Mouse (Mus musculus) layer of hippocampus, adult 9-11 months (tissue): ENCODE data around the gene Asap2.
A peak's percentile ranks its signal among the peaks of the same experiment; 100 is the strongest.

ENCODE experiments used
- DNase-seq: peaks from one replicate; pipeline ENCODE4 v3.0.0; 2022

Asap2 gene

DNA sequence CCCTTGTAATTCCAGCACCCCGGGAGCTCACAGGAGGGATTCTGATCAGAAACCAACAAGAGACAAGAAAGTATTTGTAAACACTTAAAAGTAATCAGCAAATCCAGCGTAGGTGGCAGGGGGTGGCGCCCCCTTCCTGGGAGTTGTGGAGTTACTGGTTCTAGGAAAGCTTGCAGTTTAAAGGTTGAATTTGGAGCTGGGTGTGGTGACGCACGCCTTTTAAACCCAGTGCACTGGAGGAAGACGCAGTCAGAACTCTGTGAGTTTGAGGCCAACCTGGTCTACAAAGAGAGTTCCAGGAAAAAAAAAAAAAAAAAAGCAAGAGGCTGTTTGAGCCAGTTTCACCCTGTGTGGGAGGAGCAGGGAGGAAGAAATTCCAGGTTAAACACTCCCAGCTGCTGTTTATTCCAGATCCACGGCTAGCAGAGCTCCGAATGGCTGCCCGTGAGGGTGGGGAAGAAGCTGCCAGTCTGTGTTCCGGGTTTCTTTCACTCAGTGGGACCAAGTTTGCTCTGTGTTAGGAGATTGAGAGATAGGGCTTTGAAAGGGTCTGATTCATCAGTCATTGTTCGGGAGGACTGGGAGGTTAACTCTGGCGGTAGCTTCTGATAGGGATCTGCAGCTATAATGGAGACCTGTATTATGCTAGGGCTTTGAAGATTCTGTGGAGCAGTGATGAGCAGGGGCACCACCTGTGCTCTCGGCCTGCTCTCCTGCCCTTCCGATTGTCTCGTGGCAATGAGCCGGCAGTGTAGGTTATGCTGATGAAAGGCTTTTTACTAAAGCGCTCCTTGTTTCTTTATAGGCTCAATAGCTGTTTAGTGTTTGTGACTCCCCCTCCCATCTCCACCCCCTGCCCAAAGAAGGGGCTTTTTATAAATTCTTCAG is 144.0 kb downstream of the Asap2 start:
- DNase-seq = no peak

- DNase-seq = no peak
These were observed 145.6 kb downstream of the Asap2 start for GRCm38 (mm10) chr12:21135651-21136461.

GRCm38 (mm10) chr12:21136462-21136751 is 146.1 kb downstream of the Asap2 start:
- DNase-seq = peak; percentile 72

DNA sequence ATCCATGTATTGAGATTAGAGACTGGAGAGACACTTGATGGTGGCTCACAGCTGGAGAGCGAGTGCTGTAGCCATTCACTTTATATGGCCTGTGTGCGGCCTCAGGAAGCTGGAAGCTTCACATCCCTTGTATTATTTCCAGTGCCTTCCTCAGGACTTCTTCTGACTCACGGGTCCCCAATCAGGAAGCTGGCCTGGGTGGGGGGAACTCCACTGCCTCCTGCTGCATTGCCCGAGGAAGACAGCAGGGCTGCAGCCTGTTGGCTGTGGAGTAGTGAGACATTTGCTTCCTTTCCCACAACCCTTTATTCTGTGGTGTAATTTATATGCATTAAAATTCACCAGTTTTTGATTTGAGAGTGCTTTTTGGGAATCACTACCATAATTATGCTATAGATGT is 149.3 kb downstream of the Asap2 start:
- no peak for DNase-seq

GRCm38 (mm10) chr12:21140153-21140552 is 149.9 kb downstream of the Asap2 start:
- DNase-seq = peak; percentile 75

- no peak for DNase-seq
These were observed 150.6 kb downstream of the Asap2 start for GRCm38 (mm10) chr12:21140741-21141308.

DNA sequence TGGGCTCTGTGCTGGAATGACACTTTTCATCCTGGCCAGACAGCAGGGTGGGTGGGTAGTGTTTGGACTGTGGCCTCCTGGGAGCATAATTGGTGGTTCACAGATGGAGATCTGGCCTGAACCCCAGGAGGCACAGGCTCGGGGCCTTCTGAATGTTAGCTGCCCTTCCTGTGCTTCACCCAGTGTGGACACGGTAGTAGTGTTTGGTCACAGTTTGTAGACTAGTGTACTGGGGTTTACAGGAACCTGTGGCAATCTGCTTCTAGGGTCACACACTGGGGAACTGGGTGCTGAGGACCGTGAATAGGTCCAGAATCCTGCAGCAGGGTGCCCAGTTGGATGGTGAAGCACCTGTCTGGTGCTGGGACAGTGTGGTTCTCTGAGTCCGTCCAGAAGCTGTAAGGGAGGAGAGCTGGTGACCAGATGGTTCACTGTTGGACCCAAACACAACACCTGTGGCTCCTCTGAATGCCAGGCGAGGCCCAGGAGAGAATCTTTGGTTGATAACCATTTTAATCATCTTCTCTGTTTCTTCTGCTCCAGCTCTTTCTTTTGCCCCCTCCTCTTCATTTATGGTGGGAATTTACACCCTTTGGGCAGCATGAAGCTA is 151.5 kb downstream of the Asap2 start:
- no peak for DNase-seq

DNA sequence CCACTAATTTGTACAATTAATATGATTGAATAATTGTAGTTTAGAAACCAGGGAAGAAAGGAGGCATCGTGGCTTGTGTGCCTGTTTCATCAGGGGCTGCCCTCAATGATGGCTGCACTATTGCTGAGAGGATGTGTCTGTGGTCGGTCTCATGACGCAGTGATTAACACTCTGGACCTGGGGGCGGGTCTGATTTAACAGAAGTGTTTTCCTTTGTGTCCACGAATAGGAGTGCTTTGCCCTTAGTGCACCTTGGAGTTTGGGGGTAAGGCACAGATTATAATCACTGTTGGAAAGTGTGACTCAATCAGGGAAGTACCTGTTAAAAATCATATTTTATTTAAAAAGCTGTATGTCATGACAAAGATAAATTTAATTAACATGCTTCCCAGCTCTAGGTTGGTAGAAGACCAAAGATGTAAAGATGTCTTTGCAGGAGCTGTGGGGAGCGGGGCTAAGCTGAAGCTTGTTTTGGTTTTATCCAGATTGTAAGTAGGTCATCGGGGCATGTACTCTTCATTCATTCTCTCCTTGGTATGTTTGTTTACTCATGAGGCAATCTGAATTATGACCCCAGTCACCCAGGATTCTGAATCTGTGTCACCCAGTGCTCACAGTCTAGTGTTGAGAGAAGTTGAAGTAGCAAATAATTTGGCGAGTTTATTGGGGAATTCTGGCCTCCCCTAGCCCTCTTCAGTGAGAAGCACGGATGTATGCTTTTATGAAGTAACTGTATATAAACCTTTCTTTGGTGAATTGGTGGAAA is 152.4 kb downstream of the Asap2 start:
- DNase-seq = no peak

DNA sequence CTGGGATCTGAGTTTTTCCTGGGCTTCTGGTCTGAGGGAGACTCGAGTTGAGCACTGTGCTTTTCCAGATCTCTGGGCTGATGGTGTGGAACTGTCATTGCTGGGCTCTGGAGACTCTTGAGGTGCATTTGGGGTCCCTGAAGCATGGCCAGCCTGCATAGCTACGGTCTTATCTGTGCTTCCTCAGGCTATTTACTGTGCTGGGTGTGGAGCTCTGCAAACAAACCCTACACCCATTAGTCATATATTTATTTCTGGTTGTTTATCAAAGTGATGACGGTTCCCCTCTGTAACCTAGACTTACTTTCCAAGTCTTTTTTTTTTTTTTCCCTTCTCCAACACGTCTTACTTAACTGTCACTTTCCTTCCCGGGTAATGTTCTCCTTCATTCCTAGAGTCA is 154.3 kb downstream of the Asap2 start:
- no peak for DNase-seq

DNA sequence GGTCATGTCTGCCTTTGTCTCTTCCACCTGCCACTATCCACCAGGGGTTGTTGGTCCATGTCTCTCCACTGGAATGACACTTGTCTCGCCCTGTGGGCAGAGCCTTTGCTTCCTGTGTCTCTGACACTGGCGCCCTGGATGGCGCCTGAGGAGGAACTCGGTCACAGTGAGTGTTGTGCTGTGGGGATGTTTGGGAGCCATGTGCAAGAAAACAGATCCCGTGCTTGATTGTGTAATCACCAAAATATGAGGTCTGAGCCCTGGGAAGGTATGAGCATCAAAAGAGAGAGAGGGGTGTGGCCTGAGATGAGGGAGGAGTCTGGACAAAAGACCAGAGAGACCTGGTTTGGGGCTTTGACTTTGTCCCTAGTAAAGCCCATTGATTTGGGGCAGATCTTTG is 154.8 kb downstream of the Asap2 start:
- DNase-seq = no peak

GRCm38 (mm10) chr12:21146826-21147225 is 156.6 kb downstream of the Asap2 start:
- no peak for DNase-seq

GRCm38 (mm10) chr12:21153279-21153707 is 163.0 kb downstream of the Asap2 start:
- peak; percentile 84 for DNase-seq

DNA sequence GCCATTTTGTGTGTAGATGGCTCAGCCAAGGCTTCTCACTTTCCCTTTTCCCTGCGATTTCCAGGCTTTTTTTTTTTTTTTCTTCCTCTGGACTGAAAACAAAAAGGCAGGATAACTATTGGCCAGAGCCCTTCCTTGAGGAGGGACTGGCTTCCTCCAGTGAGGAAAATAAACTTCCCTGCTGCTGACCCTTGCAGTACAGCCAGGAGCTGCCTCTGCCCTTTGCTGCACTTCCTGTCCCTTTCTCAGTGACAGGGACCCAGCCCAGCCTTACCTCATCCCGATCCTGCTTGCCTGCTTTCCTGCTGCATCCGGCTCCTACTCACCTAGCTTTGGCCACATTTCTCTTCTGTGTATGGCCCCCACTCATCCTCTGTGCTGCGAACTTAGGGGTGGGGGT is 164.8 kb downstream of the Asap2 start:
- DNase-seq = no peak

DNA sequence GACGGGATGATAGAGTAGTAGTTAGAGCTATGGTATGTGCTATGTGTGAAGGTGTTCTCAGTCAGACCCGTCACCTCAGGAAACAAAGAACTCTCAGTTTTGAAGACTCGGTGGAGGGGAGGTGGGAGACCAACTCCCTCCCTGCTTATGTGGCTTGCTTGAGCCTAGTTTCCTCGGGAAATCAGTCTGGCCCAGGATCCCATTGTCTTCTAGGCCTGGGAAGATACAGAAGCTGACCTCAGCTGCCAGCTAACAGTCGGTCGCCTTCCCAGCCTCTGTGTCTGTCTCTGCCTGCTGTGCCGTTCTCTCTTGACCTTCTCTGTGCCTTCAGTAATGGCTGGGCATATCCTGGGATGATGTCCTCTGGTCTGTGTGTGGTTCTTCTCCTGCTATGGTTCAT is 169.0 kb downstream of the Asap2 start:
- DNase-seq = no peak

GRCm38 (mm10) chr12:21160327-21160828 is 170.1 kb downstream of the Asap2 start:
- no peak for DNase-seq

DNA sequence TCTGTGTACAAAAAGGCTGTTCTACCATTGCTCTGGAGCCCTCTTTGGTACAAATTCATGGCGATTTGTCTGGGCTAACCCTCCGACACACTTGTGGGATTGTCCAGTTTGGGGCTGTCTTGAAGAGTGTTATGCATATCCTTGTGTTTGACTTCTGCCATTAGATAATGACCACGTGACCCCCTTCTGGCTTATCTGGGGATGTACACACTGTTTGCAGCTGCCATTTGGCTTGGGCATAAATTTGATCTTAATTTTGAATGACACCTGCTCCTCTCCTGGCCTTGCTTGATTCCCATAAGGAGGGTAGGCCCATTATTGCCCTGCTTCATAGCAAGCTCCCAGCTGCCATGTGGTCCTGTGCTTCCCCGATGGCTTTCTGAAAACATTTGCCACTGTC is 171.6 kb downstream of the Asap2 start:
- no peak for DNase-seq

DNA sequence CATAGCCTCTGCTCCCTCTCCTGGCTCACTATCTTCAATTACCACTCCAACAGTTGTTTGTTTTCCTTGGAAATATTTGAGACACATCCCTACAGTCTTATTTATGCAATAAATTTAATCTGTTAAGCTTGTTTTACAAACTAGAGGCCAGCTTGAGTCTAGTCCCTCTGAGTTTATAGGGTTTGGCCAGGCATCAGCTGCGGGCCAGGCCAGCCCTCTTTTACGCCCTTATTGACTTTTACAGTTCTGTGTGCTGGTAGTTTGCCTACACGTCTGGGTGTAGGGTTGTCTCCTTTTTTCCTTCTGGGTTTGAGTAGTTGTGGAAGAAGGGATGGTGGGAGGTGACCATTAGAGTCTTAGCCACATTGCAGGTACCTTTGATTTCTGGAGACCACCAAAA is 173.4 kb downstream of the Asap2 start:
- DNase-seq = no peak

DNA sequence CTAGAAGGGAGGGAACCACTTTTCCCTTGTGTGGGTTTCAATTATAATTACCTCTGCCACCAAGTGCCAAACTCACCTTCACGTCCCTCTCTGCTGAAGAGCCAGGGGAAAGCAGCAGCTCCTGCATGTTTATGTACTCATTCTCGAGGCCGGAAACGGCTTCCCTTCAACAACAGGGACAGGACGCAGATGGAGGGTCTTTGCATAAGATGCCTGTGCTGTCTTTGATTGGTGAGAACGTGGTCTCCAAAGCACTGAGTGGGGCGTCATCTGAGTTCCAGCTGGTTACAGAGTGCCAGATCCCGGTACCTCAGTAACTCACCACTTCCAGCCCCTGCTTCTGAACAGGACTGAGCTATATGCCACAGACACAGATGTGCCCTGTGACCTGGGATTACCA is 174.0 kb downstream of the Asap2 start:
- no peak for DNase-seq

DNA sequence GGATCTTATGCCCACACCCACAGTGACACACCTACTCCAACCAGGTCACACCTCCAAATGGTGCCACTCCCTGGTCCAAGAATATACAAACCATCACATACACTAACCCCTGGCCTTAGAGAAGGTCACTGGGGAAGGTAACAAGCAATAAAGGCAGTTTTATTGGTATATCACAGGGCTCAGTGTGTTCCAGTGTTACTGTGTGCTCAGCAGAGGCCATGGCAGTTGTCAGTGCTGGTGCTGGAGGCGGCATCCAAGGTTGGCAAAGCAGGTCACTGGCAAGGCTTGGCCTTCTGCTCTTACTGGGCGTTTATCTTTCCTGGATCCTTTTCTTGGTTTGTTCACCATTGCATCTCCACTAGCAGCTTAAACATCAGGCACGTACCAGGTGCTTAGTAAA is 174.9 kb downstream of the Asap2 start:
- no peak for DNase-seq

DNA sequence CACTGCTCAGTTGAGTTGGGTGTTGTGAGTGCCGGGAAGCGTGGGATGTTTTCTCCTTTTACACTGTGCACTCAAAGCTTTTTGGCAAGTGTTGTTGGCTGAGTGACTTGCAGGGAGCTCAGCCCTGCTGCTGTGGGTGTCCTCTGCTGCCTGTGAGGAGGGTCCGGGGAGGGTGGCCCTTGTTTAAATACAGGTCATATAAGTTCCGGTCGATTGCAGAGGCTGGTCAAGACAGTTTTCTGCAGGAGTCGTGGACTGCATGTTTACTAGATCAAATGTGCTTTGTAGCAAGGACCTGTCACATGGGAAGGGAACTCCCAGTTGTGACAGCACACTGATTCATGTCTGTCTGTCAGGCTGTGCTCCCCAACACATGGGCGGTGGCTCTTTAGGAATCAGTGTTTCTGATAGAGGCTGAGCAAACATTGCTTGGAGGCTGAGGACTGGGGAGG is 175.7 kb downstream of the Asap2 start:
- DNase-seq = peak; percentile 66

- no peak for DNase-seq
These were observed 176.8 kb downstream of the Asap2 start for GRCm38 (mm10) chr12:21166884-21167575.

DNA sequence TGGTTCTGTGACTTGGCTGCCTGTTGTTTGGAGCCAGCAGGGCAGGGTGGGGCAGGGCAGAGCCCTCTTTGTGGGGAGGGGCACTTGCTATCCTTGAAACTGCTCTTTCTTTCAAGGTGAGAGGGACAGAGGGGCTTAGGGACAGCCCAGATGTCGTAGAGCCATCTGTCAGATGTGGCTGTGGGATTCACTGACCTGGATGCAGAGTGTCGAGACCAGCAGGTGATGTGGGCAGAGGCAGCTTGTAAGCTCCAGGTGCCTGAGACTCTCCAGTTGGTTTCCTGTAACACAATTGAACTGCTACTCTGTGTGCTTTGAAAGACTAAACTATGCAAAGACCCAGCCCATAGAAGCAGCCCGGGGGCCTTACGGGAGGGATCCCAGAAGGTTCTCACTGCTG is 177.5 kb downstream of the Asap2 start:
- no peak for DNase-seq
